Mouse (Mus musculus) kidney, postnatal 10 days (tissue): Measurements from ENCODE around the gene Sorbs1.
A peak's percentile ranks its signal among the peaks of the same experiment; 100 is the strongest.

Experiments used
- DNase-seq: peaks from one replicate; pipeline ENCODE4 v3.0.0; 2021; ENCODE audit warnings: mixed read lengths

Gene Sorbs1

DNA sequence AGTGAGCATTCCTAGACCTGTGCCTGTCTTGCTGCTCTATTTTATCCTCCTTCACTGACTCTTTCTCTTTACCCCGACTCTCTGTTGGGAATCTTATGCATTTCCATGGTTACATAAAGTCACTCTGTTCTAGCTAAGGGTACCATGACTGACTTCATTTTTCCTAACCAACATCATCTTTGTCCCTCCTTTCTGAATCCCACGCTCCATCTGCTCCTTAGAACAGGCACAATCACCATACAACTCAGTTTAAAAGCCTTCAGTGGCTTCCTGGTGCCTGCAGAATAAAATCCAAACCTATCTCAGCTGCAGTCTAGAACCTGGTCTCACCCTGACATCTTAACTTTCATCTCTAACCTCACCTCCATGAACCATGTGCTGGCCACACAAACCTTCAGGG is 215.0 kb downstream of the Sorbs1 start:
- DNase-seq: no peak

DNA sequence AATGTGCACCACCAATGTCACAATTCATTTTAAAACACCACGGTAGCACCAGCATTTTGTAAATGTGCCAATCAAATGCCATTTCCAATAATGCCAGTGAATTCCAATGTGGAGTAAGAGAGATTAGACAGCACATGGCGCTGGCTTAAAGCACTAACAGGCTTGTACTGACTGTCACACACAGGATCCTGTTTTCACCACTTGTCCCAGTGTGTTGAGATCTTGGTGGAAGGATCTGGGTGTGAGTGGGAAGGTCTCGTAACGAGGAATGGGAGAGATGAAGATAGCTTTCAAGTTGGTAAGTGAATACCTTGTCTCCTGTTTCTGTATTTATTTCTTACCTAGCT is 215.8 kb downstream of the Sorbs1 start:
- DNase-seq: no peak

DNA sequence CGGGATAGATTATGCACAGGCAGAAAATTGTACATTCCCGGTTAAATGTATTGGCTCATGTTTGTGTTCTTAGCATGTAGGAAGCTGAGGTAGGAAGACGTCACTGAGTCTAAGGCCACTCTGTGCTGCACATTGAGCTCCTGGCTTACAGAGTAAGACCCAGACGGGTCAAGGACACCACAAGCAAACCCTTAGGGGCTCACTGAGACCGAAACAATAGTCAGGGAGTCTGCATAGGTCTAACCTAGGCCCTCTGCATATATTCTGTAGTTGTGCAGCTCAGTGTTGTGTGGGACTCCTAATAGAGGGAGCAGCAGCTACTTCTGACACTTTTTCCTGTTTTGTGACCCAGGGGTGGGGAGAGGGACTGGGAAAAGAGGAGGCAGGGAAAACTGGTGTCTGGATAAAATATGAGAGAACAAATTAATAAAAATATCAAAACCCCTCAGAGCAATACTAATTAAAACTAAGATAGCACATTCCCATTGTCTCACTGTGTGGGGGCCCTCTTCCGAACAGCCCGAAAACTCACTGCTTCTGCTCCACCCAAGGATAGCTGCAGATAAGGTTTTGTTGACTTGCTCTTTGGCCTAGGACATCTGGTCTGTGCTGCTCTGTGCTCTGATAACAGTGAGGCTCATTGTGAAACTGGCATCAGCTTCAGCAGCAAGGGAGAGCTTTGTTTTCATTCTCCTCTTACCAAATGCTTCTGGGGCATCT is 216.3 kb downstream of the Sorbs1 start:
- DNase-seq: peak; percentile 21

GRCm38 (mm10) chr19:40294231-40294630 is 219.3 kb downstream of the Sorbs1 start:
- DNase-seq: no peak

DNA sequence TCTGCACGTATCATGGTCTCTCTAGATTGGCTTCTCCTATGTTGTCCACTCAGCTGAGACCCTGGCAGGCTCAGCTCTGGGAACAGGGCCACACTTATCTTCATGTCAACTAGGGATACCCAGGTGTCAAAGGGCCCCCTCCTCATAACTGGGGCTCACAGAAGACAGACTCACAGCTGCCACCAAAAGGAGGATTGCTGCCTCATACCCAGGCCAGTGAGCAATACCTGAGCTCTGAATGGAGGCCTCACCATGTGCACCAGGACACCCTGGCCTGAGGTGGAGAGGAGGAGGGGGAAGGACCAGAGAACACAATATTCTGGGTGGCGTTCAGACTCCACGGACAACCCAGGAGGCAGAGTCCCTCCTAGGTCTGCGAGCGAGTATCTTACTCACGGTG is 219.8 kb downstream of the Sorbs1 start:
- DNase-seq: no peak

DNA sequence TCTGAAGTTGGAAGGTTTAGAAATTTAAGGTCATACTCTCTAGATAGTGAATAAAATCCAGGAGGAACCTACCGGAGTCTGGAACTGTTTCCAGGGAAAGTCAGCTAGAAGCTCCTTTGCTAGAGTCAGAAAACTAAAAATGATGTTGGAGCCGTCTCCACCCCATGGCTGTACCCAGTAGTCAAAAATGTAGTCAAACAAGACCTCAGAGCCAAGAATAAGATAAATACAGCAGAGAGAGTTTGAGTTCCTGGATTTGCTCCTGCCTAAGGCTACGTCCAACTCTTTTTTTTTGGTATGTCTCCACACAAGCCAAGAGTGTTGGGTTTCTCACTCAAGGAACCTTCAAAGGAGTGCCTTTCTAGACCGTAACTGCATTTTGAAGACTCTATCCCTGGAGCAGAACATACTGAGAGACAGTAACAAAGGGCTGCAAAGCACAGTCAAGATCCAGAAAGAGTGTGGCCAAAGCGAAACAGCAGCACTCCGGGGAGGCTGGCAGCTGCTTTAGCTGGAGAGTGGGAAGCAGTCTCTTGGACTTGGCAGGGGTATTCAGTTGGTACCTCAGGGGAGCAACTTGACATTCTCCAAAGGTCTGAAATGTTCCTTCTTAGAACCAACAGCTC is 223.4 kb downstream of the Sorbs1 start:
- no peak for DNase-seq

DNA sequence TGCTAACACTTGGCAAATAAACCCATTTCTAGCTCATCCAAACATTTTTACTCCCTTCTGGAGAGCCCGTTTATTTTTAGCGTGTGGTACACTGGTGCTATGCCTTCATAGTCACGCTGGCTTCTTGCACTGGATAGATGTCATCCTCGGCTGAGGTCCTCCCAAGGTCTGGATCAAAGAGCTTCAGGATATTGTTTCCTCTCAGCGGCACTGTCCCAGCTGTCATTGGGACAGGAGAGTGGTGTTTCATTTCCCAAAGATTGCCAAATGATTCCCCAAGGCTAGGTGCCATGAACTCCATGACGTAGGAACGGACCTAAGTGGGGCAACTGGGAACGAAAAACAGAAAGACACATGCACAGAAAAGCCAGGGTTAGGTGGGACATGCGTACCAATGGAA is 225.2 kb downstream of the Sorbs1 start:
- no peak for DNase-seq

DNA sequence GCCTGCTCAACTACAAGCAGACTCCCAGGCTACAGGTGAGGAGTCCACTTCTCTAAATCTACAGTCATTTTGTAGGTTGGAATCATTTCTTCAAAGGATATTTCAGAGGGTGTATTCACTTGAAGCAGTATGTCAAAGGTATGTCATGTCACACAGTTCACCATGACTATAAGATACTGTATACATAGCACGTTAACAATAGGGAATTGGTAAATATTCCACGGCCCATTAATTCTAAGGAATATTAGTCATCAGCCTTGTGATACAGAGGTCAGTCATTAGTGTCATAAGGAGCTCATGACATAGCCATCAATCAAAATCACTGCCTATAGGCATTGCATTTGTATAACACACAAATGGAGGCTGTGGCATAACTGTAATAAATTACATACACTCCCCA is 228.9 kb downstream of the Sorbs1 start:
- no peak for DNase-seq

DNA sequence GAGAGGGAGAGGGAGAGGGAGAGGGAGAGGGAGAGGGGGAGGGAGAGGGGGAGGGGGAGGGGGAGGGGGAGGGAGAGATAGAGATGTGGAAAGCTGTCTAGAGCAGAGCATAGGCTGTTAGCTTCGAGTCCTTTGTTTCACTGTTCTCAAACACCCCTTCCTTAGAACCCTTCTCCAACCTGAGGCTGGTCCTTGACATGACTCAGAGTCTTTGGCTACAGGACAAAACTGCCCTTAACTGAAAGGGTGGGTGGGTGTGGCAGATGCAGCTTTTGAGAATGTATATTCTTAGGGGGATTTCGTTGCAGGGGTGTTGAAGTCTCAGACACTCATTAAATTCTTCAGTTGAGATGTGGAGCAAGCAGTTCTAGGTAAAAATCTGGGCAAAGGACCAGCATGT is 230.2 kb downstream of the Sorbs1 start:
- DNase-seq: no peak

GRCm38 (mm10) chr19:40278372-40279023 is 235.1 kb downstream of the Sorbs1 start:
- no peak for DNase-seq

- DNase-seq: no peak
Measured at GRCm38 (mm10) chr19:40277494-40277893, 236.1 kb downstream of the Sorbs1 start.

DNA sequence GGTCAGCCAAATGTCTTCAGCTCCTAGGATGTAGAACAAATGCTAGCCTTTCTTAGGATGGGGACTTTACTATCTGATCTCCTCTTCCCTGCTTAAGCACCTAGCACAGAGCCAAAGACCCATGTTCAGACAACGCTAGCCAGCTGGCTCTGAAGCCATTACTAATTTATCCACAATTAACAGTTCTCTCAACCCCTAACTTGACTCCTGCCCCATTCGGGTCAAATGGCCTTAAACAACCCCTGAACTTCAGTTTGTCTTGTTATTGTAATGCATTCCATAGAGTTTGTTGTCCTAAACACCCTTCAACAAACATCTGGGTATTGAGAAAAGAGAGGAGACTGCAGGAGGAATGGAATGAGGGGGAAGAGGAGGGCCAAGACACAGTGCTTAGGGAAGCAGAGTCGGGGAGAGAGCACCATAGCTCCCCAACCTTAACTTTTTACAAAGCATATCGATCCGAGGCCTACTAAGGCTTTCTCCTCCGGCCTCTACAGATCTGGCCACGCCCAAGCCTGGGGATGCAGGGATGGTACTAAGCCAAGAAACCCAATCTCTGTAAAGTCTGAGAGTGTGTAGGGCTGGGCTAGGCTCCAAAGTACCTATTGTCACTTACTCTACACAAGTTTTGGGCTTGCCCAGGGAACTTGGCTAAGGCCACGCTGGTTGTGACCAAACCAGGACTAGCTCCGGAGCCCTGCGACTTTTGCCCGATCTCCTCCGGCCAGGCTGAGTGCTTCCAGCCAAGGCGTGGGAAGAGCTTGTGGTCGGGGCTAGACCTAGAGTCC is 238.0 kb downstream of the Sorbs1 start:
- peak; percentile 52 for DNase-seq

GRCm38 (mm10) chr19:40272674-40273073 is 240.9 kb downstream of the Sorbs1 start:
- DNase-seq: no peak

DNA sequence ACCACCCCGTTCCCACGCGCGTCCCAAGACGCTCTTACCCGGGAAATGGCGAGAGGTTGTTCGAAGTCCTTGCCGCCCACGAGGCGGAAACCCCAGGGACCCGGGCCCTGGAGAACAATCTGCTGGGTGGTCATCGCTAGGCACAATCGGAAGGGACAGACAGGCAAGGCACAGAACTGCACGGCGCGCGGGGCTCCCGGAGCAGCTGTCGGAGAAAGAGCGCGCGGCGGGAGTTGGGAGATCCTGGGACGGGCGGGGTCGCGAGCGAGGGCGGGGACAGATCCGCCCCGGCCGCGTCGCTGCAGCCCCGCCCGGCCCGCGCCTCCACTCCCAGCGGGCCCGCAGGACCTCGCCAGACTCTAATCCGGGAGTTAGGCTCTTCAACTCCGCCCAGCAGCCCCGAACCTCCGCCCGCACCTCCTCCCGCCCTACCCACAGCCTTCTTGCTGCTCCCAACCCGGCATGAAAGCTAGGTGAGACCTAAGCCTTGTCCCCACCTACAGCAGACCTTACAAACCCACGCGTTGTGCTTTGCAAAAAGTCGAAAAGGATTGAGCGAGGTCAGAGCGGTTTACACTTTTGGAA is 242.2 kb downstream of the Sorbs1 start, which contains the start of gene Pdlim1:
TSS of gene Pdlim1 (minus strand) at position 535 of the 585 bp plus-strand sequence.
- DNase-seq: peak; percentile 87

- peak; percentile 47 for DNase-seq
Measured at GRCm38 (mm10) chr19:40270351-40271307, 242.9 kb downstream of the Sorbs1 start.

DNA sequence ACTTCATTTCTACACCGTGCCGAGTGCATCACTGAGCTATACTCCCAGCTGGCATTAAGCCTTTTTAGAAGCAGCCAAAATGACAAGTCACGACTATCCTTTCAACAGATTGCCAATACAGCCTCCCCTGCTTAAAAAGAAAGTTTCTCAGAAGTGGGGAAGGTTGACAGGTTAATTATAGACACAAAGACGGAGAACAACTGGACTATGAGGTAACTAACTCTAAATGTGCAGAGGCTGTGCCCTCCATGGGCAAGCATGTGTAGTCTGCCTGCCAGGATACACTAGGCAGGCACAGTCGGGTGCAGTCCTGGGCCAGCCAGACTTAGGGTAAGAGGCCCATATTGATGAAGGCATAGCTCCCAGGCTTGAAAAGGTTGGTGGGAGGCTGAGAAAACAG is 244.1 kb downstream of the Sorbs1 start:
- no peak for DNase-seq

GRCm38 (mm10) chr19:40268493-40268892 is 245.1 kb downstream of the Sorbs1 start:
- DNase-seq: no peak

GRCm38 (mm10) chr19:40267380-40267779 is 246.2 kb downstream of the Sorbs1 start:
- DNase-seq: no peak

- DNase-seq: no peak
Measured at GRCm38 (mm10) chr19:40259485-40259884, 254.1 kb downstream of the Sorbs1 start.

GRCm38 (mm10) chr19:40257396-40257795 is 256.2 kb downstream of the Sorbs1 start:
- DNase-seq: no peak

DNA sequence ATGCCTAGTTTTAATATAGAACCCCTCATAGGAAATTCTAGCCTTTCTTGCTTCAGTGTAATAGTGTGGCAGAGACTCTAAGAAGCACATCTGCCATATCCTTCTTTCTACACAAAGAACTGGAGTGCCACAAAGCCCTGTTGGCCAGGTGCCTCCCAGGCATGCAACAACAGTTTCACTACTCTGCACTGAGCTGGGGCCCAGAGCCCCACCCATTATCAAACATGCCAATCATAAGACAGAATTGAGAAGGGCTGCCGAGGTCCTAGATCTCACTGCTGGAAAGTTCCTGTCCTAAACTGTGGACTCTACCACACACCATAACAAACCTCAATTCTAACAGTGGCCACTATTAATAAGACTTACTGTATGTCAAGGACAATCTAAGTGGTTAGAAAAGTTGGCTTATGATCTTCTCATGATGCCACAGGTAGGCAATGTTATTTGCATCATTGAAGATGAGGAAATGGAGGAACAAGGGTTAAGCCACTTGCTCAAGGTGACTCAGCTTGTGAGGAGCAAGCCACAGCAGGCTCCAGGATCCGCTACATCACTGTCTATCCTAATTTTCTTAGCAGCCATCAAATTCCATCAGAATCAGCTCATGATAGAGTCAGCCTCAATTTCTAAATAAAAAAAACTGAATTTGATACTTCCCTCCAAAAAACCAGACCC is 257.1 kb downstream of the Sorbs1 start:
- DNase-seq: no peak
